Mouse (Mus musculus) heart, adult 2 months (tissue): Measurements from ENCODE around the gene Aatk. TPM values are rescaled to one million over a fixed set of nuclear protein-coding genes. Genes with fewer than 3 reads are reported as not detected.
A peak's percentile ranks its signal among the peaks of the same experiment; 100 is the strongest.

ENCODE experiments used
- DNase-seq, 2 experiments: peaks; one replicate each; pipeline ENCODE4 v3.0.0; 2021
- H3K27ac ChIP-seq: fragments of 200-600 bp; 2 replicates; pipeline ENCODE4 v1.8.1; 2022
- H3K27me3 ChIP-seq: fragments of 200-500 bp; 2 replicates; pipeline ENCODE4 v1.6.1; 2012; ENCODE audit warnings: mild to moderate bottlenecking, low read length, inconsistent platforms, mixed read lengths; ENCODE audit not compliant: control insufficient read depth, insufficient read depth
- H3K36me3 ChIP-seq: fragments of 200-500 bp; 2 replicates; pipeline ENCODE4 v1.6.1; 2012; ENCODE audit warnings: low read length, inconsistent platforms; ENCODE audit not compliant: control insufficient read depth, insufficient read depth
- H3K4me1 ChIP-seq: fragments of 200-500 bp; 2 replicates; pipeline ENCODE4 v1.6.1; 2011; ENCODE audit warnings: low read length; ENCODE audit not compliant: control insufficient read depth, insufficient read depth
- H3K4me3 ChIP-seq: fragments of 200-600 bp; 2 replicates; pipeline ENCODE4 v1.8.1; 2022
- H3K79me2 ChIP-seq: fragments of 200-500 bp; replicated peaks from 2 replicates; pipeline ENCODE4 v1.6.1; 2012; ENCODE audit warnings: mild to moderate bottlenecking, inconsistent platforms, low read length, moderate library complexity, mixed read lengths; ENCODE audit not compliant: control insufficient read depth, insufficient read depth
- H3K9ac ChIP-seq: fragments of 200-500 bp; 2 replicates; pipeline ENCODE4 v1.6.1; 2012; ENCODE audit warnings: low read depth, mild to moderate bottlenecking, control low read depth, inconsistent platforms, low read length, mixed read lengths
- CTCF ChIP-seq: fragments of 200-600 bp; IDR thresholded peaks from 2 replicates; pipeline ENCODE4 v1.8.1; 2022; ENCODE audit warnings: antibody characterized with exemption, mild to moderate bottlenecking, moderate library complexity
- EP300 ChIP-seq: fragments of 200-500 bp; IDR thresholded peaks from 2 replicates; pipeline ENCODE4 v1.6.1; 2011; ENCODE audit warnings: low read depth, low read length, control low read depth; ENCODE audit not compliant: insufficient read depth
- POLR2A ChIP-seq: fragments of 200-500 bp; IDR thresholded peaks from 2 replicates; pipeline ENCODE4 v1.6.1; 2011; ENCODE audit warnings: mild to moderate bottlenecking, low read depth, low read length, control low read depth; ENCODE audit not compliant: insufficient read depth
- WGBS: fragments of 180-500 bp; shearing (Covaris S2); methylation state at CpG from one replicate; pipeline ENCODE4 v1.1.7; 2018; 5-methylcytosine and 5-hydroxymethylcytosine counted together
- intact Hi-C: fragments of 180-260 bp; cut with DNase I; formaldehyde crosslinking; loops from one replicate; pipeline ENCODE4 v1.15.1; 2025
- polyA plus RNA-seq: library from polyadenylated mRNA; depleted of rRNA; stranded (reverse); fragments of >200 nt; gene quantifications from 2 replicates; pipeline ENCODE4 v1.2.3, GENCODE M21; 2012
- total RNA-seq, 2 experiments: library from RNA; stranded (reverse); gene quantifications; 2 replicates each; pipeline ENCODE4 v1.2.3; 2021

Gene Aatk
- total and polyA plus RNA-seq, 3 experiments, result 3.6 to 10.3 (median 4.7) TPM

DNA sequence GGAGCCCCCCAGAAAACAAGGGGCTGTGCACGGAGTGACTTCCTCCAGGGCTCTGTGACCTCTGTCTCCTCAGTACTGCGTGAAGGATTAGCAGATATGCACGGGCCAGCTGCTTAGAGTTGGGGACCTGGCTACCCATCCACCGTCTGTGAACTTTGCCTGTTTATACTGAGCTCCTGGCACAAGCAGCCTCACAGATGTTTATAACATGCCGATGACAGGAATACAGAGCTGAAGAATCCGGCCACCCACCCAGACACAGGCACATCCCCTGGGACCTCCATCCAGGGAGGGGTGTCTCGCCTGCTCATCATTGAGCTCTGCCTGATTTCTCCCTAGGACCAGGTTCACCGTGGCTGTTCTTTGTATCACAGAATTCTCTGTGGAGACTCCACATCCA lies 14.9 kb downstream of the Aatk start:
- DNase-seq, result no peak
- WGBS, result 51% methylated on average over 8 of the region's 8 CpGs
- no peak for TF ChIP-seq CTCF
- no peak for TF ChIP-seq EP300
- no peak for TF ChIP-seq POLR2A
- no peaks in the 10 kb centered on the region for H3K27me3 ChIP-seq
- no peaks in the 10 kb centered on the region for H3K4me1 ChIP-seq
- no peaks in the 10 kb centered on the region for H3K79me2 ChIP-seq
- no peak overlapping the region for H3K9ac ChIP-seq
- H3K36me3 ChIP-seq, result no peaks in the 10 kb centered on the region
- H3K27ac ChIP-seq, result no peak overlapping the region
- intact Hi-C loops, result no loop called here
- H3K4me3 ChIP-seq, result no peak overlapping the region

DNA sequence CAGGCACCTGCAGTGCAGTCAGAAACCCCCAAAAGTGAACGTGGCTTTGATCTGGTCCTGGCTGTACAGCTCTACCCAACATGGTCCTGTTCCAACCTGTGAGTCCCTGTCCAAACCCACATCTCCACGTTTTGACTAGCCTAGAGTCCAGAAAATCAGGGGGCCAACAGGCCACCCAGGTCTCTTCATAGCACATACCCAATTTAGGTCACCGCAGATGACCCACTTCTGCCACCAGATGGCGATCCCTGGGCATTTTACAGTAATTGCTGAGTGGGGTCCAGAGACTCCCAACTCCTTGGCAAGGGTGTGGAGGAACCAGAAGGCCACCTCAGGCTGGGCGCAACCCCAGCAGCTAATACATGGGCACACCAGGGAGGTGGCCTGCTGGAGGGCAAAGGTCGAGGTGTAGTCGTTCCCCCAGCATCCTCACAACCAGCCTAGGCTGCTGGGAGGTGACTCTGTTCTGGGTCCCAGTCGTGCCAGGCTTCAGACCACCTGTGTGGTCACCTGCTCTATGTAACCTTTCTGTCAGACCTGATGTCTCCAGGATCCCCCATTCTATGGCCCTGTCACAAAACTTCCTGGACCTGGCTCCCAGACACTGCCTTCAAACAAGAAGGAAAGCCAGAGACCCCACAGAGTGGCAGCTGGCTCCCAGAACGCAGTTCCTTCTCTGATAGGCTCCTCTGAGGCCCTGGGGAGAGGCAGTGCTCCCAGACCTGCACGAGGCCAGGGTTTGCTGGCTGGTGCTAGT lies 16.6 kb downstream of the Aatk start:
- 39% methylated on average over 10 of the region's 10 CpGs for WGBS
- no peaks in the 10 kb centered on the region for H3K27me3 ChIP-seq
- H3K4me3 ChIP-seq, result no peak overlapping the region
- intact Hi-C loops, result loop anchor here (1.0 to 2.0 kb wide), 3 partner anchors 35 to 276 kb away; no protein-coding TSS in a partner anchor
- H3K4me1 ChIP-seq, result no peaks in the 10 kb centered on the region
- H3K9ac ChIP-seq, result no peak overlapping the region
- no peaks in the 10 kb centered on the region for H3K36me3 ChIP-seq
- DNase-seq, result peak; percentile 46 to 64
- TF ChIP-seq POLR2A, result no peak
- TF ChIP-seq CTCF, result peak; percentile 94
- 0 out of 2 replicates have a peak, but pooled peaks have one; percentile 55 for TF ChIP-seq EP300
- no peak overlapping the region; the same call in 1 of the 2 replicates for H3K27ac ChIP-seq
- H3K79me2 ChIP-seq, result no peaks in the 10 kb centered on the region

DNA sequence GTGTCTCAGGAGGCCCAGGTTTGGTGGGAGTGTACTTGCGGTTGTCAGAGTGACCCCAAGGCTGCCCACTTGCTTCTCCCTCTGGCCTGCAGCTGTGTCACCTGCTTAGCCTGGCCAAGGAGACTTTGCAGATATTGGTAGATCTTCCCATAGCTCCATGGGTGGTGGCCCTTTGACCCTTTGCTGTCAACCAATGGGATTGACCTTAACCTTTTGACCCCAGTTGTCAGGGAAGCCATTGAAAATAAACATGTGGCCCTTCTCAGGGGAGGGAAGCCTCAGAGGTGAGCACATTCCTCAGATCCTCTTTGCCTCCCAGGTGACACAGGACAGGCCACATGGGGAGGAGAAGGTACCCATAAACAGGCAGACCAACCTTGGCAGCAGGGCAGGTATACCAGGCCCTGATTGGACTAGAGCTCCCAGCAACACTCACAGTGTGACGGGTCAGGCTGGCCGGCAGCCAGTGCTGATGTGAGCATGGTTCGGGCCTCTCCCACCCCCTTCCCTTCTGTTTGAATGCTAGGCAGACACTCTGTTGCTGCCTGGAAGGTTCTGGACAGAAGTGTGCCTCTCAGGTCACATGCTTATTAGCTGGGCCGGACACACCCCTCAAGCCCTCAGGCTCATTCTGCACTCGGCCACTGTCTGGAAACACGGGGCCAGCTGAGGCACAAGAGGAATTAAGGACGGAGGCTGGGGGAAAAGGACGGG lies 17.4 kb downstream of the Aatk start:
- Histone ChIP-seq H3K4me1 (no peaks in the 10 kb centered on the region), H3K27ac (no peak overlapping the region; the same call in 1 of the 2 replicates), H3K36me3 (no peaks in the 10 kb centered on the region), H3K9ac (no peak overlapping the region), H3K4me3 (no peak overlapping the region), H3K79me2 (no peaks in the 10 kb centered on the region), H3K27me3 (no peaks in the 10 kb centered on the region)
- no peak for DNase-seq
- WGBS, result 60% methylated on average over 9 of the region's 9 CpGs
- intact Hi-C loops, result loop anchor here (1.0 to 2.0 kb wide), 3 partner anchors 36 to 277 kb away; no protein-coding TSS in a partner anchor
- TF ChIP-seq CTCF (no peak), POLR2A (no peak), EP300 (no peak)

DNA sequence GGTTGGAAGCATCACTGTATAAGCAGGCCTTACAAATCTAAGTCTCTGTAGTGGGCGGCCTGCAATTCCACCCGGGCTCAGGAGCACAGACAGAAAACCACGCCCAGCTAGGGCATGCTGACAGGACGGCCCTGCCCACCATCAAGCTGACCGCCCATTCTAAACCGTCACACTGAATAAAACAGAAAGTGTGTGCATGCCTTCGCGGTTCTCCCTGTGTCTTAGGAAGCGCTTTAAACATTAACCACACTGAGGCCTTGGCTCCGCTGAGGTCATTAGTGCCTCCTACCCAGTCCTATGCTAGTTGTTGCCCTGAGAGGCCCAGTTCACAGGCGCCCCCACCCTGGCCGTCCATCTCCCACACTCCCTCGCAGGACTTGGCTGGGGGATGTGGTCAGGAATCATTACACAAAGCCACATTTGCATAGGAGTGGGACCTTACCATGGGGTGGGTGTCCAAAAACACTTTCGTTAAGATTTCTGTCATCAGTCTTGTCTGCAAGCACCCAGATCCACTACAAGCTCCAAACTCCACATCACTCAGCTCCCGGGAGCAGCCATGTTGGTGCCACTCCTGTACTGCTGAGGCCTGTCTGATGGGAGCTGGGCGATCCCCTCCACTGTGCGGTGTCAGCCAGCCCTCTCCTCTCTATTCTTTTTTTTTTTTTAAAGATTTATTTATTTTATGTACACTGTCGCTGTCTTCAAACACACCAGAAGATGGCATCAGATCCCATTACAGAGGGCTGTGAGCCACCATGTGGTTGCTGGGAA lies 18.5 kb downstream of the Aatk start:
- H3K27me3 ChIP-seq, result no peaks in the 10 kb centered on the region
- no peaks in the 10 kb centered on the region for H3K79me2 ChIP-seq
- H3K4me1 ChIP-seq, result no peaks in the 10 kb centered on the region
- DNase-seq, result no peak
- TF ChIP-seq CTCF (no peak), EP300 (no peak), POLR2A (no peak)
- H3K36me3 ChIP-seq, result no peaks in the 10 kb centered on the region
- H3K4me3 ChIP-seq, result no peak overlapping the region
- no peak overlapping the region for H3K27ac ChIP-seq
- intact Hi-C loops, result no loop called here
- H3K9ac ChIP-seq, result no peak overlapping the region
- 83% methylated on average over 18 of the region's 18 CpGs for WGBS

DNA sequence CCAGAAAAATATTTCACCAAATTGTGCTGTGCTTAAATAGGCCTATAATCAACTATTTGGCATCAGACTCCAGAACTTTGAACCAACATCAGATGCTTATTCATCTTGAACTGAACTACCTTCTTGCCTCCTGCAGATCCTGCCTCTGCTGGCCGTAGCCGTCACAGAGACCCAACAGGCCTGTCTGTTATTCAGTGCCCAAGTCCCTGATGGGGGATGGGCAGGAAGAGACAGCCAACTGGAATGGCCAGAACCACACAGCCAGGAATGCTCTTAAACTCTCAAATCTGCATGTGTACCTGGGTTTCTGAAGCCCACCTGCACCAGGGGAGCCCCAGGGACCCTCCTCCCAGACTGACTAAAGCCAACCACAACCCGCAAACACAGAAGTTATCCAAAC lies 20.0 kb downstream of the Aatk start:
- no peak for DNase-seq
- Histone ChIP-seq H3K9ac (no peak overlapping the region), H3K79me2 (no peaks in the 10 kb centered on the region), H3K4me3 (no peak overlapping the region), H3K27ac (no peak overlapping the region), H3K4me1 (no peaks in the 10 kb centered on the region), H3K36me3 (no peaks in the 10 kb centered on the region), H3K27me3 (no peaks in the 10 kb centered on the region)
- no peak for TF ChIP-seq CTCF
- no peak for TF ChIP-seq POLR2A
- no peak for TF ChIP-seq EP300
- 93% methylated on average over 3 of the region's 3 CpGs for WGBS
- intact Hi-C loops, result no loop called here
